Mouse (Mus musculus): Measurements from ENCODE around the gene Abi3bp.

GRCm38 (mm10) chr16:56700898-56701297 lies 223.2 kb downstream of the Abi3bp start:
- TF ChIP-seq CTCF (IDR thresholded peaks at IDR 0.05) (no peak), POLR2A (IDR thresholded peaks at IDR 0.05; ENCODE audit: insufficient read depth, low read depth, low read length) (no peak), EP300 (IDR thresholded peaks at IDR 0.05; ENCODE audit: insufficient read depth, low read depth, low read length) (no peak)
